Mouse (Mus musculus): ENCODE measurements around the gene Numb. TPM values are rescaled to one million over a fixed set of nuclear protein-coding genes. Genes with fewer than 3 reads are reported as not detected.

Gene Numb
- total and polyA plus RNA-seq, 2 experiments from 2014 or later = 9.0 to 17.5 TPM

DNA sequence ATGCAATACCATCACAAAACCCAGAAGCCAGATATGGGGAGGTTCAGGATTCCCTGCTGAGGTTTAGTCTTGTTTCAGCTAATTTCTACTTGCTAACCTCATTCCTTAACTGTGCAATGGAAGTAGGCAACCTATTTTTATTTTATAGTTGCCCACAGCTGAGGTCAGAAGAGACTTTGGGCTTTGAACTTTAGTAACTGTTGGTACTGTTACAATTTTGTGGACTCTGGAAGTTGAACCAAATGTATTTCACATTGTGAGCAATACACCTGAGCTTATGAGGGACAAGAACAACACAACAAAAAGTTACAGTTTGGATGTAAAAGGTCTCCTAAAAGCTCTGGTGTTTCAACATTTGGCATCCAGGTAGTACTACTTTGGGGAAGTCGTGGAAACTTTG is 6.9 kb downstream of the Numb start:
- Histone ChIP-seq H3K9me3 (ENCODE audit: low read length) (no peaks in the 10 kb centered on the region), H3K4me1 (ENCODE audit: insufficient read depth, low read length) (no peaks in the 10 kb centered on the region), H3K4me3 (ENCODE audit: low read depth, low read length) (no peak overlapping the region), H3K36me3 (ENCODE audit: insufficient read depth, low read length) (no peaks in the 10 kb centered on the region), H3K27me3 (ENCODE audit: insufficient read depth, low read length) (no peaks in the 10 kb centered on the region), H3K4me2 (ENCODE audit: low read depth, low read length, poor library complexity, severe bottlenecking) (no peak overlapping the region), H3K9ac (replicated peaks; ENCODE audit: low read length, poor library complexity, severe bottlenecking) (no peak overlapping the region), H3K27ac (ENCODE audit: low read depth, low read length) (no peak overlapping the region)
- ATAC-seq (ENCODE audit: low FRiP score) (no peak), DNase-seq (ENCODE audit: low spot score) (no peak)
- WGBS = 93% methylated on average over 1 of the region's 1 CpGs
- no peak for TF ChIP-seq CTCF (IDR thresholded peaks at IDR 0.05)

GRCm38 (mm10) chr12:83914202-83914740 is 7.5 kb downstream of the Numb start:
- WGBS = 96% methylated on average over 4 of the region's 4 CpGs
- no peaks in the 10 kb centered on the region for H3K36me3 ChIP-seq (ENCODE audit: insufficient read depth, low read length)

GRCm38 (mm10) chr12:83910451-83910850 is 11.3 kb downstream of the Numb start:
- H3K36me3 ChIP-seq (ENCODE audit: insufficient read depth, low read length) = no peaks in the 10 kb centered on the region
- H3K27ac ChIP-seq (ENCODE audit: low read depth, low read length) = no peak overlapping the region
- H3K4me3 ChIP-seq (ENCODE audit: low read depth, low read length) = no peak overlapping the region
- H3K9me3 ChIP-seq (ENCODE audit: low read length) = no peaks in the 10 kb centered on the region
- no peak overlapping the region for H3K9ac ChIP-seq (replicated peaks; ENCODE audit: low read length, poor library complexity, severe bottlenecking)
- WGBS = 94% methylated on average over 2 of the region's 2 CpGs
- ATAC-seq (ENCODE audit: low FRiP score) = no peak
- H3K4me1 ChIP-seq (ENCODE audit: insufficient read depth, low read length) = no peaks in the 10 kb centered on the region
- DNase-seq (ENCODE audit: low spot score) = no peak
- TF ChIP-seq CTCF (IDR thresholded peaks at IDR 0.05) = no peak
- H3K27me3 ChIP-seq (ENCODE audit: insufficient read depth, low read length) = no peaks in the 10 kb centered on the region
- H3K4me2 ChIP-seq (ENCODE audit: low read depth, low read length, poor library complexity, severe bottlenecking) = no peak overlapping the region

More at GRCm38 (mm10) chr12:83914202-83914740, 7.5 kb downstream of the Numb start:
- H3K9ac ChIP-seq (replicated peaks; ENCODE audit: low read length, poor library complexity, severe bottlenecking) = no peak overlapping the region
- no peaks in the 10 kb centered on the region for H3K4me1 ChIP-seq (ENCODE audit: insufficient read depth, low read length)
- no peak overlapping the region for H3K4me2 ChIP-seq (ENCODE audit: low read depth, low read length, poor library complexity, severe bottlenecking)
- no peaks in the 10 kb centered on the region for H3K9me3 ChIP-seq (ENCODE audit: low read length)
- DNase-seq (ENCODE audit: low spot score) (no peak), ATAC-seq (ENCODE audit: low FRiP score) (no peak)
- no peak overlapping the region for H3K4me3 ChIP-seq (ENCODE audit: low read depth, low read length)
- no peak overlapping the region for H3K27ac ChIP-seq (ENCODE audit: low read depth, low read length)
- H3K27me3 ChIP-seq (ENCODE audit: insufficient read depth, low read length) = no peaks in the 10 kb centered on the region
- no peak for TF ChIP-seq CTCF (IDR thresholded peaks at IDR 0.05)

DNA sequence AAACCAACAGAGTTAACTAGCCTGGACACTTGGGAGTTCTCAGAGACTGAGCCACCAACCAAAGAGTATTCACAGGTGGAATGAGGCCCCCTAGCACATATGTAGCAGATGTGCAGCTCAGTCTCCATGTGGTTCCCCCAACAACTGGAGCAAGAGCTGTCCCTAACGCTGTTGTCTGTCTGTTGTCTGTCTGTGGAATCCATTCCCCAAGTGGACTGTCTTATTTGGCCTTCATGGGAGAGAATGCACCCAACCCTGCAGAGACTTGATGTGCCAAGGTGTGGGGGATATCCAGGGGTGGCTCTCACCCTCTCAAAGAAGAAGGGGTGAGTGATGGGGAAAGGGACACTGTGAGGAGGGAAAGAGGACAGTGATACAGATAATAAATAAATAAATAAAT is 28.8 kb downstream of the Numb start:
- TF ChIP-seq CTCF (IDR thresholded peaks at IDR 0.05) = no peak
- no peak overlapping the region for H3K4me2 ChIP-seq (ENCODE audit: low read depth, low read length, poor library complexity, severe bottlenecking)
- no peaks in the 10 kb centered on the region for H3K4me1 ChIP-seq (ENCODE audit: insufficient read depth, low read length)
- no peak overlapping the region for H3K9ac ChIP-seq (replicated peaks; ENCODE audit: low read length, poor library complexity, severe bottlenecking)
- no peak overlapping the region for H3K4me3 ChIP-seq (ENCODE audit: low read depth, low read length)
- no peaks in the 10 kb centered on the region for H3K27me3 ChIP-seq (ENCODE audit: insufficient read depth, low read length)
- H3K36me3 ChIP-seq (ENCODE audit: insufficient read depth, low read length) = no peaks in the 10 kb centered on the region
- no peak for DNase-seq (ENCODE audit: low spot score)
- no peak overlapping the region for H3K27ac ChIP-seq (ENCODE audit: low read depth, low read length)
- no peaks in the 10 kb centered on the region for H3K9me3 ChIP-seq (ENCODE audit: low read length)
- whole genome bisulfite sequencing = 93% methylated on average over 1 of the region's 1 CpGs
- ATAC-seq (ENCODE audit: low FRiP score) = no peak

GRCm38 (mm10) chr12:83891278-83891677 is 30.5 kb downstream of the Numb start:
- no peak overlapping the region for H3K9ac ChIP-seq (replicated peaks; ENCODE audit: low read length, poor library complexity, severe bottlenecking)
- no peaks in the 10 kb centered on the region for H3K27me3 ChIP-seq (ENCODE audit: insufficient read depth, low read length)
- H3K4me2 ChIP-seq (ENCODE audit: low read depth, low read length, poor library complexity, severe bottlenecking) = no peak overlapping the region
- ATAC-seq (ENCODE audit: low FRiP score) = no peak
- no peak overlapping the region for H3K4me3 ChIP-seq (ENCODE audit: low read depth, low read length)
- DNase-seq (ENCODE audit: low spot score) = no peak
- no peak for TF ChIP-seq CTCF (IDR thresholded peaks at IDR 0.05)
- H3K27ac ChIP-seq (ENCODE audit: low read depth, low read length) = no peak overlapping the region
- H3K9me3 ChIP-seq (ENCODE audit: low read length) = no peaks in the 10 kb centered on the region
- no peaks in the 10 kb centered on the region for H3K36me3 ChIP-seq (ENCODE audit: insufficient read depth, low read length)
- 97% methylated on average over 2 of the region's 2 CpGs for WGBS
- H3K4me1 ChIP-seq (ENCODE audit: insufficient read depth, low read length) = no peaks in the 10 kb centered on the region

- ATAC-seq (ENCODE audit: low FRiP score) (no peak), DNase-seq (ENCODE audit: low spot score) (no peak)
- no peak overlapping the region for H3K4me3 ChIP-seq (ENCODE audit: low read depth, low read length)
- no peaks in the 10 kb centered on the region for H3K27me3 ChIP-seq (ENCODE audit: insufficient read depth, low read length)
- no peaks in the 10 kb centered on the region for H3K9me3 ChIP-seq (ENCODE audit: low read length)
- no peaks in the 10 kb centered on the region for H3K4me1 ChIP-seq (ENCODE audit: insufficient read depth, low read length)
- H3K9ac ChIP-seq (replicated peaks; ENCODE audit: low read length, poor library complexity, severe bottlenecking) = no peak overlapping the region
- H3K4me2 ChIP-seq (ENCODE audit: low read depth, low read length, poor library complexity, severe bottlenecking) = no peak overlapping the region
- 100% methylated on average over 1 of the region's 1 CpGs for WGBS
- no peaks in the 10 kb centered on the region for H3K36me3 ChIP-seq (ENCODE audit: insufficient read depth, low read length)
- no peak for TF ChIP-seq CTCF (IDR thresholded peaks at IDR 0.05)
- no peak overlapping the region for H3K27ac ChIP-seq (ENCODE audit: low read depth, low read length)
Measured at GRCm38 (mm10) chr12:83889128-83889527, 32.6 kb downstream of the Numb start.
